Mouse (Mus musculus): Measurements from ENCODE around the gene Olfm3.

Gene Olfm3

DNA sequence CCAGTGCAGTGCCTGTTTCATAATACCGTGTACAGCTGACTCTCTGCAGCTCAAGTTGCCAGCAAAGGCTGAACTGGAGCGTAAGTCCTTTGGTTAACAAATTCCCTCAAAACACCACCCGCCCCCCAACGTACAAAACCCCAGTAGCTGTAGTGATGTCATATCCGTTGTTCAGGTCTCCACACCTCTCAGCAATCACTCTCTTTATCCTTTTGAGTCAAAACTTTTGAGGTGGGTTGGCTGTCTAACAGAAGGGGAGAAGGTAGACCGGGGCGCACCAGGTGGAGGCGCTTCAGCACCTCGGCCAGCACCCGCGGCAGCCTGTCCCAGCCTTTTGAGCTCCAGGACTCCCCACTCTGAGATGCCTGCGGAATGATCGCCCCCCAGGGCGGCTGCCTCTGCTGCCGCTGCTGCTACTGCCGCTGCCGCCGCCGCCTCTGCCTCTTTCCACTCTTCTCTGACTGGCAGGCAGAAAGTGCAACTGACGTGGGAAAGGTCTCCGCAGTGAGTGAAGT lies at the start of gene Olfm3:
Olfm3 (plus strand) TSS at position 155 of the 515 bp plus-strand sequence.
- DNase-seq: peak; percentile 32

DNA sequence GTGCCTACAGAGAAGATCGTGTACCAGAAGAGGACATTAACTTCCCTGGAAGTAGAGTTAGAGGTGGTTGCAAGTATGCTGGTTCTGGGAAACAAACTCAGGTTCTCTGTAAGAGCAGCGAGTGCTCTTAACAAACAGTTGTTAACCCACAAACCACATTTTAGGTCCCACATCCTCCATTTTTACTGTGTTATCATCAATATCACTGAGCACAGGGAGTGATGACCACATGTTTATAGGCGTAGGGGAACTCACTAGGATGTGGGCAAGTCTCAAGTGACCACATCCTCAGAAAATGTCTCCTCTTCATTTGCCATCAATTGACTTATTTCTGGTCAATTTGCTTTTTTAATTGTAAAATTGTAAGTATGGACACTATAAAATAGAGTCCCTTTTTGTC lies 14.1 kb upstream of the Olfm3 start:
- DNase-seq: no peak

DNA sequence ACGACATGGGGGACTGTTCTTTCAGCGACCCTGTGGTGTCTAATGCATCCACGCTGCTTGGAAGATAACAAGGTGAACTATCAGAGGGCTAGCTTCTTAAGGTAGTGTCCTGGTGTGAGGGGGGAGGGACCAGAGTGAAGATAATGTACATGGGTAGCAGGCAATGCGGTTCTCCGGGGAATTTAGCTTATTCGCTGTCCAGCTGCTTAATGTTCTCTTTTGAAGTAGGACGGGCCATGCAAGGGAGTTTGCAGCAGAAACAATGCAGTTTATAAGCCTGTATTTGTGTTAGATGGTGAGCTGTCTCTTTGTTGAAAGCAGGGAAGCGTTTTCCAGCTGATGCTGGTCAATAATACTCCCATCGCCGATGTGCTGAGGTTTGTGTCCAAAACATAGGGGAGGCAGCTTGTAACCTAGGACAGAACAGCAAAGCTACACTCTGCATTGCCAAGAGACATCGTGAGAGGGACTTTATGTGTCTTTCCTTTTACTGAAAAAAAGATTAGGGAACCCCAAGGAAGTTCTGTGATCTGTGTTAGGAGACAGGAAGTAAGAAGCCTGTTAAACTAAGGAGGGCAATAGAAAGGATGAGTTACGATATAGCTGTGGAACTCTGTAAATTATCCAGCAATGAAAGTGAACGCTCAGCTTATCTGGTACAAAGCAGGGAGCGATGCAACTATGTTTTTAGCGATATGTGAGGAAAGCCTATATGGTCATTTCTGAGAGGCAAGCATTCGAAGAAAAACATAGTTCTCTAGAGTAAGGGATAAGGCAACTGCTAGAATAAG lies 950 bp downstream of the Olfm3 start:
- DNase-seq: no peak

DNA sequence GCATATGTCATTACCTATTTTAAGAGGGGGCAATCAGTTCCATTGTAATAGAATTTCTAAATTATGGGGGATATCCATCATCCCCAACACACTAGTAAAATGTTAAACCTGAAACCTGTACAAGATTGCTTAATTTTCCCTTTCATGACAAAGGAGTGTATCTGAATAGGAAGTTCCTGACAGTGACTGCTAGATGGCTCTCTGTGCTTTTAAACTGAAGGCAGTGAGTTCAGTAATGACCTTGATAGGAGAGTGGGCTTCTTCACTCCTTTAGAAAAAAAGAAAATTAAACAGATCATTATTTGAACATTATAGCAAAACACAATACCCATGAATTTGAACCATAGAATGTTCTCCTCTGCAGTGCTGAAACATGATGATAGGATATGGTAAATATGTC lies 3.7 kb downstream of the Olfm3 start:
- DNase-seq: no peak

DNA sequence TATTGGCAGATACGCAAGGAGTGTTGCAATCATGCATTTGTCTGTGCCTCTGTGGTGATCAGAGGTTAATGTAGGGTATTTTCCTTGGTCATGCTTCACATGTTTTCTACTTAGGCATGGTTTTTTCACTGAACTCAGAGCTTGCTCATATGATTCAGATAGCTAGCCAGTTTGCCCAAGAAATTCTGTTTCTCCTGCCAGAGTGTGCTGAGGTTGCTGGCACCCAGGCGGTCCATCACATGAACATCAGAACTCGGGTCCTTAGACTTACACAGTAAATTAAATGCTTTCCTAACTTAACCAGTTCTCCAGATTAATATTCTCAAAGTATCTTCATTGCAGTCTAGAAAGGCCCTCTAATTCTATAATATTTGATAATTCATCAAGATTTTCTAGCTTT lies 5.0 kb downstream of the Olfm3 start:
- DNase-seq: no peak

DNA sequence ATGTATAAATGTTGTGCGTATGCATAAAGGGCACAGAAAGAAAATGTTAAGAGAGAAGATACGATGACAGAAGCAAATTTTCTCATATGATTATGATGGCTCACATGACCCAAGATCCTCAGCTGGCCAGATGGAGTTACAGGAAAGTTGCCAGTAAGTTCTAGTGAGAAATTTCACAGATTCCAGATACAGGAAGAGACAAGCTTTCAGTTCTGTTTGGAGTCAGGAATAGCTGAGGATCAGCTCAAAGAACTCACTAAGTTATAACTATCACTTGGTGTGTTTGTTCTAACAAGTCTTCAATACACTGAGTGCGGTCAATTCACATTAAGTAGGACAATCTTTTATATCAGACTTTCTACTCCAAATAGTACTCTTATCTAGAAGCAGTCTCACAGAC lies 16.2 kb downstream of the Olfm3 start:
- DNase-seq: no peak

DNA sequence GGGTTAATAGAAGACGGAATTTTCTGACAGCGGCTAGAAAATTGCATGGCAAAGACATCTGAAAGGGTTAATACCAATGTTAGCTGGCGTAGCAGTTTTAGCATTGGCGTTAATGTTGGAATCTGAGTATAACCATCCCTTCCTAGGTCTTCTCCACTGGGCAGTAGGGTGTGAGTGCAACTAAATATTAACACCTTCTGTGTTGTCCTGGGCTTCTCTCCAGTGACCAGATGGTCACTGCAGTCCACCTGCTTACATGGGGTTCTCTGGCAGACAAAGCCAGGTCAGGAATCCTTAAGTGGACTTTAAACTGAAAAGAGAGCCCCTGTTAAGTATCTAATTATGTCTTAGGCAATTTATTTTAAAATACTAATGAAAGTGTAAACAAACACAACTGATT lies 25.7 kb downstream of the Olfm3 start:
- DNase-seq: no peak

DNA sequence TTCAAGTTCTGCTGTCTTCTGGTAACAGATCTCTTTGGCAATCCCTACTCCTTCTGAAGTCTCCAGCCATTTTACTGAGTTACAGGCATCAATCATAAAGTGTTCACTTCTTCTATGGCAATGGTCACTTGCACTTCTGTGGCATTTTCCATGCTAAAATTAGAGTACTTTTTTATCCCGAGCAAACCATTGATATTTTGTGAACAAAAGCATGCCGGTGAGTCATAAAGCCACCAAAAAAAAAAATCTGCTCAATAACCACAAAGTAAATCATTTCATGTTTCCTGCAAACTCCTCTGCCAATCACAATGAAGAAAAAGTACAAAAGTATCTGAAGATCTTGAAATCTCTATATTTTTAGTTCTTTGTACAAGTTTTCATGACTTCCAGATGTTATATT lies 26.5 kb downstream of the Olfm3 start:
- DNase-seq: no peak

DNA sequence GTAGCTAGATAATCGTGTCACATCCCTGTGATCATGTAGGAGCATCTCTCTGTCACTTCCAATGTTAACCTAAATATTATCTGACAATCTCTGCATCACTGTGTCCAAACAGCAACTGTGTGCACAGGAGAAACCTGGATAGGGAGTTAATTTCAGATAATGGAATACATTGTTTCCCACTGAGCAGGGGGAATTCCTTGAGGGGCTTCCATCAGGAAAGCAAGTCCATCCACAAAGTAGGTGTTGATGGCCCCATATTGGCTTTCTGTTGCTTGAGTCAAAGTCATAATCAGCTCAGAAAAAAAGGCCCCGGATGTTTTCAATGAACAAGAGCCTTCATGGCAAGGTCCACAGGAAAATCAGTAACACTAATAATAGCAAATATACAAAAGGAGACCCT lies 26.9 kb downstream of the Olfm3 start:
- no peak for DNase-seq

DNA sequence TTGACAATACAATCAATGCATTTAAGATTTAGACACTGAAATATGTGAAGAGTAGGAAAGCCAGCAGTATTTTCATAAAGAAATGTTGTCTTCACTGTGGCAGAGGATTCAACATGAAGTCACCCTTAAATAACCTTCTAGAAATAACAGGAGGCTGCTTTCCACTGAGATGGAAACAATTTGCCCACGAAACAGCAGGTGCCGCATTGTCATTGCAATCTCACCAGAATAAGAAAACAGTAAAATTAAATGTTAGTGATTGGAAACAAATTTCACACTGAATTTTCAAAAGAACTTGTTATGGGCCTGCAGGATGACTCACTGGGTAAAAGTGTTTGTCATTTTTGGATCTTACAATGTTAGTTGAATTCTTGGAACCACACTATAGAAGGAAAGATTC lies 29.0 kb downstream of the Olfm3 start:
- DNase-seq: no peak

DNA sequence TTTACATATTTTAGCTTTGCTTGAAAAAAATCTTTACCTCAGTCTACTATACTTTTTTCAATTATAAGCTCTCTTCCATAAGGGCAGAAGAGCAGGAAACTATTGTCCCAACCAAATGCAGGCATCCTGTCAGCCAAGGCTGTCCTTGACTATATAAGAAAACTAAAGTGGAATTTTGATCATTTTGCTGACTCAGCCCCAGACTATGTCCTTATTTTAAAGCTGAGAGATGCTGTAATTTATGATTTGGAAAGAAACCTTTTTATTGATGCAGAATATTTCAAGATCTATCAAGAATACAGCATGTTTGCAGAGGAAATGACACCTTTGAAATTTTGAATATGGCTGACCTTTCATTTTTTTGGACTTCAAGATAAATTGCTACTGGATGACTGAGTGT lies 51.0 kb downstream of the Olfm3 start:
- DNase-seq: no peak

DNA sequence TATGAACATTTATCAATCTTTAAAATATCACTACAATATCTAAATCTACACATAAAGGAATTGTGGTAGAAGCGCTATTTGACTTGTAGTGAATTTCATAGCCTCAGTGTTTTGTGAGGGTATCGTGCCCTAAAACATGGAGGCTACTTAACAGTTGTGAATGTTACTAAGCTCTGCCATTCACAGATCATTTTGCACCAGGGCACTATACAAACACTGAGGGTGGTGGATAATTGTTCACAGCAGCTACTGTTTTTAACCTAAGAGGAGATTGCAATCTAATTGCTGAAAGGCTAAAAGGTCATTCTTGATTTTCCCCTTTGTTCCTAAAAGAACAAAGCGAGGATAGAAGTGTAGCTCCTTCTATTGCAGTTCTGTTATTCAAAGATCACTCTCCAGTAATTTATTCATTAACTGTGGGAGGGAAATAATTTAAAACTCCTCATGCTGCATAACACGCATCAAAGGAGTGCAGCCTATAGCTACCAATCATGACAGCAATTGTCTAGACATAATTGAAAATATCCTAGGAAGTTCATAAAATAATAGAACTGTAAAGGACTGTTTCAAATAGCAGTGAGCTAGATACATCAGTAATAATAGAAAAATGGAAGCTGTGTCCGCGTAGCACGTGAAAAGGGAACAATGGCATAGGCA lies 55.6 kb downstream of the Olfm3 start:
- no peak for DNase-seq

DNA sequence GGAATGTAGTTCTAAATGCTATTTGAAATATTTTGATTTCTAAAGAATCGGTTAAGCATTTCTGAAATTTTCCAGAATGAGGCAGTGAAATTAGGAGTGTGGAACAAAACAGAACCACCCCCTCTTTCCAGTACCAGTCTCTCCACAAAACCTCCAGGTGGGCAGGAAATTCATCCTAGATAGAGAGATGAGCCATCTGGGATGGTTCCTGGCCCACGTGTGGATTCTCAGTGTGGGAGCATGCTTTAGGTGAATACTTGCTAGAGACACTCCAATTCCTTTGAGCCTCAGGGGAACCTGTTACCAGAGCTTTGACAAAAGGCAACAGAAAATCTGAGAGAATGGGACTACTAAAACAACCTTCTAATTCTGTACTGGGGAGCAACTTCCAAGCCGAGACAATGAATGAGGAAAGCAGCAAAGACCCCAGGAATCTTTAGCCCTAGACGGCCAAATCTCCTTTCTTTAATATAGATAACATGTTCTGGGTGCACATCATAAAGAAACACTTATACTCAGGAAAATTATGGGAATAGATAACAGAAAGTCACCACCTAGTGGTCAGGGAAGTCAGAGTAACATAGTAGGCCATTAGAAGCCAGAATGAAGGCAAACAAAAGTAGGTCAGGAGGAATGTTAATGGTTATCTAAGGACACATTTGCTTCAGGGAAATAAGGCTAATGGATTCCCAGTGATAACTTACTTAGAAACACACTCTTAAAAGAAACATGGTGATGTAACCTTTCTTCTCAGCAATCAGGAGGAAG lies 58.6 kb downstream of the Olfm3 start:
- DNase-seq: no peak

DNA sequence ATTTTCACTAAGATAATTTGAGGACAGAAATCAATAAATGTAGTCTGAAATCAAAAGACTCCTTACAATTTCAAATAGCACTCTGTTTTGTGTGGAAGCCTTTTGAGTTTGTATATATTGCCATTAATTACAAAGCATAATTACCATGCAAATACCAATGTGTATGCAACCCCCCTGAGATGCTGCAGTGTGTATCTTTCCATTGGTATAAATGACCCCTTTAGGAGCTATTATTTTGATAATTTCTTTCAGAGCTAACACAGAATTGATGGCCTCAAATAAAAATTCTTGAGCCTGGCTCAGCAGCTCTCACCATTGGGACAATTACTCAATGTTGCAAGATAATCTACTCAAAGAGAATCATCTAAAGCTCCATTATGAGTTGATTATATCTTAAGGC lies 67.3 kb downstream of the Olfm3 start:
- no peak for DNase-seq

DNA sequence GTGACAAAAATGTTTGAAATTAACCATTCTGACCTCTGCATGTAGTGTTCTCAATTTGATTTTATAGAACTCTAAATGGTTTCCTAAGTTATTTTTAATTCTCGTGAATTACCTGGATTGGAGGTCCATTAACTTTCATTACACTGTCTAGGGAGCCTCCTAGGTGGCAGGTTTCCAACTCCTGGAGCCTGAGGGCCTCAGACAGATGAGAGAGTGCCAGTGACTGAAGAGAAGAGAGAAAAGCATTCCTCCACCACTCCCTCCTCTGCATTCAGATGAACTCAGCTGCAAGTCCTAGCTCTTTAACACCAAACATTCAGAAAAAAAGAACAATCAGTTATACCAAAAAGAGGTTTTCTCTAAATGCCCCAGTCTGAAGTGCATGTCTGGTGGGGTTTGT lies 68.6 kb downstream of the Olfm3 start:
- no peak for DNase-seq

DNA sequence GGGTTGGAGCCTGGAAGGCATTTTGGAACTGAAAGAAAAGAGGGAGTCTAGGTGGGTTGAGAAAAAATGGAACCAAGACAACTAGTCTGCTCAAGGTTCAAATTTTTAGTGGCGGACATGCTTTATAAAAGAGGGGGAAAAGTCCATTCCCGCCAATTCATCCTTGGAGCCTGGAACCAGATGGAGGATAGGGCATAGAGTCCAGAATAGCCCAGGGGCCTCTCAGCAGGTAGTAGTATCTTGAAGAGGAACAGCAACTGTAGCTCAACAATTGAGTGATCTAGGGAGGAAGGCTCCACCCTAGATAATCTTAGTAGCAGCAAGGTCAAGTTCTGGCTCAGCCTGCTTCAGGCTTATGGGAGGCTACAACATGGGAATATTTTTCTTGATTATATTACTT lies 87.0 kb downstream of the Olfm3 start:
- no peak for DNase-seq

DNA sequence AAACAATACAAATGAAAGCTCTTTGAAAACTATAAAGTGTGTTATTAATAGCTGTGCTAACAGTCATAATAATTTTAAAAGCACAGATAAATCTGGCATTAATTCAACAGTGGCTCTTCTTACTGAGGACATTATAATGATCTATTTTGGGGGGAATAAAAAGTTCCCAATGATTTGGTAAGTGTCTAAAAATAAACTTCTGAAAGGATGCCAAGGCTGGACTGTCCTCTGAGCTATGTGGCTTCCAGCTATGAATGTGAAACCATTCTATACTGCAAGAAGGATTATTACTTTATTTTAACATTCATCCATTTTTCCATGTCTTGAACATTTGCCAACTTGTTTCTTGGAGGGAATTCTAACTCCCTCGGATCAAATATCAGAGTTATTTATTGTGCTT lies 92.1 kb downstream of the Olfm3 start:
- DNase-seq: no peak

DNA sequence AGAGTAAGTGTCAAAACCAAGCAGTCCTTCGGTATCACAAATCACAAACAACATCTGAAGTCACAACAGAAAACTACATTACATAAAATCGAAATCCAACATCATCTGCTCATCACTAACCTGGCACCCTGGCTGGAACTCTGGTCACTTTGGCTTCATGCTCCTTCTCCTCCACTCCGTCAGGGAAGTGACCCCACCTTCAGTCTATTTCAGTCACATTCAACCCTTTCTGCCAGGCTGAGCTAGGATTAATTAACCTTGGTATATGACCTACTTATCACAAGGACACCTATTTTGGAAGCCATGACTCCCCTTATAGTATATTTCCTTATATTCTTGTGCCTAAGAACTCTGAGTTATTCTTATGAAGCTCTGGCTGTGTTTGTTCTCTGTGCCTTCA lies 123.7 kb downstream of the Olfm3 start:
- no peak for DNase-seq

DNA sequence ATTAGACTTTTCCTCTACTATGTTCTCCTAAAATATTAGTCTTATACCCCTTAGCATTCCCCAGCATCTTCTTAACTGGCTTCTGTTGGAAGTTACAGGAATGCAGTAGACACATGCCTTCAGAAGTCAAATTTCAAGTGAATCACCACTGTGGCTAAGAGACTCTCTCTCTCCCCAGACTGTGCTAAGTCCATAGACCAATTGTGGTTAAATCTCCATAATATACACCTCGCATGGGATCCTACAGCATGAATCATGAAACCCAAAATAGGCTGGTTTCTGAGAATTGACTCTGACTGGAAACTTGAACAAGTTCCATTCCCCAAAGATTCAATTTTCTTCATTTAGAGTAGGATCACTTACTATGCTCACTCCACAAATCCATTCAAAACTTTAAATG lies 124.2 kb downstream of the Olfm3 start:
- no peak for DNase-seq

DNA sequence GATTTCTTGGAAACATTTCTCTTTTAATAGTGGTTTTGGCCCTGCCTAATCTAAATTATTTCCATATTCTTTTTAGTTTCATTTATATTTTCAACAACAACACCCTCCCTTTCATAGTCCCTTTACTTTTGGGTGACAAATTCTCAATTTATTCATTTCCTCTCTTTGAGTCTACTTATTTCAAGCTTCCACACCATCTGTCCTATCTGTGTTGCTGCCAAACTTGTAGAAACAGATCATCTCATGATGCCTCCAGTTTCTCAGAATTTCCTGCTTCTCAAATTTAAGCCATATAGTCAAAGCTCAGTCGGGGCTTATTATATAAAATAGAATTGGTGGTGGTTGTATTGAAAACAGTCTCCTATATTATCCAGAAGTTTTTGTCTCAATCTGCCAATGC lies 124.7 kb downstream of the Olfm3 start:
- DNase-seq: no peak

DNA sequence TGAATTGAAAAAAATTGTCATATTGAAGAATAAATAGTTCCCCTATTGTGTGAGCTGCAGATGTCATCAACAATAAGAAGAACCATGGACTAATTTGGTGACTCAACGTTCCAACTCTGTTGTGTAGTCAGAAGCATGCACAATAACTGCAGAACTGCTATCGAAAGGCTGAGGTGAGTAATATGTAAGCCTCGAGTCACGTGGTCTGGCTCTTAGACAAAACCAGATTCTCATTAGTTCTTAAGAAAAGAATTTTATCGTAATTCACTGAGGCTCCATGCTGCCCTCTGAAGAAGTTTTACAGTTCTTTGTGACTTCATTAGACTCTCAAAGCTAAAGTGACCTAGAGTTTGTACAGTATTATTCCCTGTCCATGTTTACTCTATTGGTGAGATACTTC lies 145.2 kb downstream of the Olfm3 start:
- DNase-seq: no peak

DNA sequence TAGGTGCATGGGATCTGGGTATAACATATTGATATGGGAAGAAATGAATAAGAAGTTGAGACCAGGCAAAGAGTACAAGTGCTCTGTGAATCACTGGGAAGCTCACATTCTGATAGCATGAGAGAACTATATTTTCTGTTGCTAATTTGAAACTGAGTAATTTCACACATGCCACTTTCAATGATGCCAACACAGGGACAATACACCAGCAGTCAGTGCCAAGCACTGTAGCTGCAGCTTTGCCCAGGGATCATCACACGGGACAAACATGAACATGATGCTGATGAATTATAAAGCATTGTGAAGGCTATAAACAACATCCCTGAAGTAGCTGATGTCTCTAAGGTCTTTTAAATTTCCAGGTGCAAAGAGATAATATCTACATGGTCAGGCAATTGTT lies 161.0 kb downstream of the Olfm3 start:
- DNase-seq: no peak

DNA sequence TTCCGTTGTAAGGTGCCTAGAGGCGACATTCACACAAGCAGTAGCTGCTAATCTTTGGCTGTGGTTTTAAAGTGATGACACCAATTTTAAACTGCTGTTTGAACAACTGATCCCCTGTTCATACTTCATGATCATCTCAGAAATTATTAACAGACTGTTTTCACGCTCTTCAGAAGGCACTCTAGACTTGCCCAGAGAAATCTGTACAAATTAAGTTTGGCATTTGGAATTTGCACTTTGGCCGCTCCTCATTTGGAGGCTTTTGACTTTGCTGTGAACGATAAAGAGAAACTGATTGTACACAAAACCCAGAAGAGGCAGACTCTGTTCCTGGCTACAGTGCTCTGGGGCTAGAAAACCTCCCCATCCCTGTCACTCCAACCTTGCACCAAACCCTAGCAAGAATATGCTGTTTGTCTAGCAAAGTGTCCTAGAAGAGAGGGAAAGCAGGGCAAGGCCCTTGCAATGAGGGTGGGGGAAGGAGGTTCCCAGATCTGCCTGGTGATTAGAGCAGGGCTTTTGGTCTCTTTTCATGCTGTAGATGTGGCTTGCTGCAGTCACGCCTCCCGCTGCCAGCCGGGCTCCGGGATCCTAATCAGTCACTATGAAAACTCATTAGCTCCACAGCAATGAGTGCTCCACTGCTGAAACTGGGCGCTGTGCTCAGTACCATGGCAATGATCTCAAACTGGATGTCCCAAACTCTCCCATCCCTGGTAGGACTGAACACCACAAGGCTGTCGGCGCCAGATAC lies 176.7 kb downstream of the Olfm3 start:
- DNase-seq: peak; percentile 6

All from right cerebral cortex, postnatal 14 days (tissue).